Mouse (Mus musculus) midbrain, embryonic 16.5 days (tissue): ENCODE measurements around the gene Usp43. TPM values are rescaled to one million over a fixed set of nuclear protein-coding genes. Genes with fewer than 3 reads are reported as not detected.

Experiments
- ATAC-seq: fragments of 200-750 bp; cut with Nextera tagmentation; 2 replicates; pipeline ENCODE4 v1.8.0; 2017; ENCODE audit warnings: moderate TSS enrichment
- H3K27ac ChIP-seq: fragments of 300-500 bp; sonication (generic); 2 replicates; pipeline ENCODE4 v1.5.1; 2014; ENCODE audit warnings: mild to moderate bottlenecking, low read length, mixed read lengths
- H3K27me3 ChIP-seq: fragments of 300-500 bp; sonication (generic); 2 replicates; pipeline ENCODE4 v1.6.1; 2014; ENCODE audit warnings: low read depth, low read length, mixed read lengths; ENCODE audit not compliant: control insufficient read depth, insufficient read depth
- H3K36me3 ChIP-seq: fragments of 300-500 bp; sonication (generic); 2 replicates; pipeline ENCODE4 v1.6.1; 2014; ENCODE audit warnings: mild to moderate bottlenecking, low read length, moderate library complexity, mixed read lengths; ENCODE audit not compliant: control insufficient read depth, insufficient read depth
- H3K4me1 ChIP-seq: fragments of 300-500 bp; sonication (generic); 2 replicates; pipeline ENCODE4 v1.6.1; 2014; ENCODE audit warnings: mild to moderate bottlenecking, low read length, mixed read lengths; ENCODE audit not compliant: control insufficient read depth, insufficient read depth
- H3K4me2 ChIP-seq: fragments of 300-500 bp; sonication (generic); 2 replicates; pipeline ENCODE4 v1.6.1; 2014; ENCODE audit warnings: mild to moderate bottlenecking, low read length, mixed read lengths
- H3K4me3 ChIP-seq: fragments of 300-500 bp; sonication (generic); 2 replicates; pipeline ENCODE4 v1.5.1; 2014; ENCODE audit warnings: low read depth, mild to moderate bottlenecking, low read length, moderate library complexity, mixed read lengths
- H3K9ac ChIP-seq: fragments of 300-500 bp; sonication (generic); 2 replicates; pipeline ENCODE4 v1.6.1; 2014; ENCODE audit warnings: low read depth, low read length, mixed read lengths
- H3K9me3 ChIP-seq: fragments of 300-500 bp; sonication (generic); replicated peaks from 2 replicates; pipeline ENCODE4 v1.6.1; 2014; ENCODE audit warnings: mild to moderate bottlenecking, low read length, mixed read lengths; ENCODE audit not compliant: control insufficient read depth, poor library complexity, severe bottlenecking
- WGBS: fragments of 180-500 bp; shearing (Covaris S2); extraction: QIAGEN DNeasy Blood & Tissue Kit; methylation state at CpG from one replicate; pipeline ENCODE4 v1.1.7; 2014; 5-methylcytosine and 5-hydroxymethylcytosine counted together
- polyA plus RNA-seq: library from polyadenylated mRNA; unstranded; fragments of >200 nt; fragmentation: Nextera tagmentation; extraction: Ambion mirVana; gene quantifications from 2 replicates; pipeline ENCODE4 v1.2.1, GENCODE M21; 2015

Gene Usp43
- polyA plus RNA-seq, 1 experiment from 2014 or later: 0.80 TPM

- no peak for ATAC-seq
- 73% methylated on average over 5 of the region's 5 CpGs for WGBS
- Histone ChIP-seq H3K9me3 (no peaks in the 10 kb centered on the region), H3K4me3 (no peak overlapping the region), H3K9ac (no peak overlapping the region), H3K27ac (no peak overlapping the region), H3K4me1 (peaks cover 12% of the 10 kb centered on the region), H3K36me3 (no peaks in the 10 kb centered on the region), H3K4me2 (no peak overlapping the region), H3K27me3 (peaks cover 19% of the 10 kb centered on the region)
Measured at GRCm38 (mm10) chr11:67919593-67919992, 2.4 kb downstream of the Usp43 start.

- WGBS: 83% methylated on average over 3 of the region's 3 CpGs
- Histone ChIP-seq H3K4me1 (peaks cover 4% of the 10 kb centered on the region), H3K4me2 (no peak overlapping the region), H3K27me3 (peaks cover 19% of the 10 kb centered on the region), H3K9me3 (no peaks in the 10 kb centered on the region), H3K9ac (no peak overlapping the region), H3K27ac (no peak overlapping the region), H3K36me3 (no peaks in the 10 kb centered on the region), H3K4me3 (no peak overlapping the region)
- ATAC-seq: no peak
Measured at GRCm38 (mm10) chr11:67917126-67917525, 4.8 kb downstream of the Usp43 start.

- no peak for ATAC-seq
- H3K36me3 ChIP-seq: no peaks in the 10 kb centered on the region
Measured at GRCm38 (mm10) chr11:67911074-67911473, 10.9 kb downstream of the Usp43 start.

GRCm38 (mm10) chr11:67903756-67904155, 18.2 kb downstream of the Usp43 start:
- 86% methylated on average over 4 of the region's 4 CpGs for WGBS
- Histone ChIP-seq H3K27me3 (no peaks in the 10 kb centered on the region), H3K9ac (no peak overlapping the region), H3K27ac (no peak overlapping the region), H3K9me3 (no peaks in the 10 kb centered on the region), H3K4me3 (no peak overlapping the region), H3K4me1 (no peaks in the 10 kb centered on the region), H3K36me3 (no peaks in the 10 kb centered on the region), H3K4me2 (no peak overlapping the region)
- ATAC-seq: no peak

More at GRCm38 (mm10) chr11:67911074-67911473, 10.9 kb downstream of the Usp43 start:
- no peak overlapping the region for H3K9ac ChIP-seq
- WGBS: 88% methylated on average over 5 of the region's 5 CpGs
- no peak overlapping the region for H3K4me2 ChIP-seq
- no peak overlapping the region for H3K4me3 ChIP-seq
- no peaks in the 10 kb centered on the region for H3K4me1 ChIP-seq
- no peaks in the 10 kb centered on the region for H3K9me3 ChIP-seq
- no peak overlapping the region for H3K27ac ChIP-seq
- no peaks in the 10 kb centered on the region for H3K27me3 ChIP-seq

- Histone ChIP-seq H3K27me3 (no peaks in the 10 kb centered on the region), H3K4me2 (no peak overlapping the region), H3K9me3 (no peaks in the 10 kb centered on the region), H3K27ac (no peak overlapping the region), H3K4me3 (no peak overlapping the region), H3K36me3 (no peaks in the 10 kb centered on the region), H3K9ac (no peak overlapping the region), H3K4me1 (peaks cover 4% of the 10 kb centered on the region; the same call in 1 of the 2 replicates)
- 67% methylated on average over 8 of the region's 8 CpGs for WGBS
- ATAC-seq: no peak
Measured at GRCm38 (mm10) chr11:67897064-67897560, 24.8 kb downstream of the Usp43 start.

- H3K27me3 ChIP-seq: no peaks in the 10 kb centered on the region
- no peak overlapping the region for H3K27ac ChIP-seq
- no peaks in the 10 kb centered on the region for H3K9me3 ChIP-seq
- 53% methylated on average over 7 of the region's 7 CpGs for WGBS
- H3K36me3 ChIP-seq: no peaks in the 10 kb centered on the region
- no peak overlapping the region for H3K4me3 ChIP-seq
- peaks cover 4% of the 10 kb centered on the region; the same call in 1 of the 2 replicates for H3K4me1 ChIP-seq
- H3K9ac ChIP-seq: no peak overlapping the region
- no peak for ATAC-seq
- no peak overlapping the region for H3K4me2 ChIP-seq
Measured at GRCm38 (mm10) chr11:67895641-67896040, 26.3 kb downstream of the Usp43 start.

- no peaks in the 10 kb centered on the region for H3K27me3 ChIP-seq
- ATAC-seq: no peak
- WGBS: 81% methylated on average over 5 of the region's 5 CpGs
- H3K4me1 ChIP-seq: no peaks in the 10 kb centered on the region
- no peak overlapping the region for H3K27ac ChIP-seq
- no peaks in the 10 kb centered on the region for H3K9me3 ChIP-seq
- H3K4me2 ChIP-seq: no peak overlapping the region
- no peaks in the 10 kb centered on the region for H3K36me3 ChIP-seq
- no peak overlapping the region for H3K9ac ChIP-seq
- H3K4me3 ChIP-seq: no peak overlapping the region
Measured at GRCm38 (mm10) chr11:67888521-67888920, 33.4 kb downstream of the Usp43 start.

- WGBS: 74% methylated on average over 2 of the region's 2 CpGs
- H3K4me2 ChIP-seq: no peak overlapping the region
- H3K4me3 ChIP-seq: no peak overlapping the region
- no peak overlapping the region for H3K9ac ChIP-seq
- no peak for ATAC-seq
- no peaks in the 10 kb centered on the region for H3K9me3 ChIP-seq
- H3K27me3 ChIP-seq: no peaks in the 10 kb centered on the region
- H3K27ac ChIP-seq: no peak overlapping the region
- no peaks in the 10 kb centered on the region for H3K36me3 ChIP-seq
- no peaks in the 10 kb centered on the region for H3K4me1 ChIP-seq
Measured at GRCm38 (mm10) chr11:67885921-67886320, 36.0 kb downstream of the Usp43 start.

GRCm38 (mm10) chr11:67865521-67866197, 56.3 kb downstream of the Usp43 start:
- no peak for ATAC-seq
- H3K36me3 ChIP-seq: no peaks in the 10 kb centered on the region
- 91% methylated on average over 9 of the region's 9 CpGs for WGBS

More at GRCm38 (mm10) chr11:67865521-67866197, 56.3 kb downstream of the Usp43 start:
- Histone ChIP-seq H3K4me1 (peaks cover 6% of the 10 kb centered on the region; the same call in 1 of the 2 replicates), H3K4me3 (no peak overlapping the region), H3K9me3 (no peaks in the 10 kb centered on the region), H3K9ac (no peak overlapping the region), H3K4me2 (no peak overlapping the region), H3K27ac (no peak overlapping the region), H3K27me3 (no peaks in the 10 kb centered on the region)
